Mouse (Mus musculus) cerebellum, adult 9-11 months (tissue): Measurements from ENCODE around the gene Fam32a.
A peak's percentile ranks its signal among the peaks of the same experiment; 100 is the strongest.

Experiments
- DNase-seq: peaks from one replicate; pipeline ENCODE4 v3.0.0; 2022

The Fam32a gene

DNA sequence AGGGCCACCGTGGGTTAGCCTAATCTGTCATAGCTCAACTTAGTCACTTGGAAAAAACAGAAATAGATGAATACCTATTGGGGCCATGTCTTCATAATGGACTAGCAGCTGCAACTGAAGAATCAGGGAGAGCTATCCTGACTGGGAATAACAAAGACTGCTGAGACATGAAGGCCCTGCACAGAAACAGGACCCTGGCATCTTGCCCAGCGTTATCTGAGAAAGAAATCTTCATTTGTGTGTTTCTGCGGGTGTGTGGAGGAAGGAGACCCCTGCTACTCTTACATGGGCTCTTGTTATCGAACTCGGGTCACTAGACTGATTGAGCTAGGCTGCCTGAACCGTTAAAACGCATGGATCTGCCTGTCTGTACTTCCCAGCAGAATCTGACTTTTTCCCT is 21.4 kb downstream of the Fam32a start:
- DNase-seq, result peak; percentile 57

DNA sequence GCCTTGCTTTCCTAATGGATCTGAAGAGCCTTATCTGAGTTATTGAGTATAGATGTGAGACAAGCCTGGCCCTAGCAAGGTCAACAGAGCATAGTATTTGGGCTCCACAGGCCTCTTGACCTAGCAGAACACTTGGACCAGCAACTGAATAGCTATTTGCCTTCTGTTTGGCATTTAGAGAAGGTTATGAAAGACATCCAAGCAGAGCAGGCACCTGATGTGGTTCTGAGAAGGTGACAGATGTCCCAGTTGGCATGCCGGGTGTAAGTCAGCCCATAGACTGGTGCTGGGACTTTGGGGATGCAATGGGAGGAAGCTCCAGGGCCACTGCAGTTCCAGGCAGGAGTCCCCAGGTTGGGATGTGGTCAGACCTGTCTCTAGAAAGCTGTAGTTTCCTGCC is 22.7 kb downstream of the Fam32a start:
- no peak for DNase-seq

DNA sequence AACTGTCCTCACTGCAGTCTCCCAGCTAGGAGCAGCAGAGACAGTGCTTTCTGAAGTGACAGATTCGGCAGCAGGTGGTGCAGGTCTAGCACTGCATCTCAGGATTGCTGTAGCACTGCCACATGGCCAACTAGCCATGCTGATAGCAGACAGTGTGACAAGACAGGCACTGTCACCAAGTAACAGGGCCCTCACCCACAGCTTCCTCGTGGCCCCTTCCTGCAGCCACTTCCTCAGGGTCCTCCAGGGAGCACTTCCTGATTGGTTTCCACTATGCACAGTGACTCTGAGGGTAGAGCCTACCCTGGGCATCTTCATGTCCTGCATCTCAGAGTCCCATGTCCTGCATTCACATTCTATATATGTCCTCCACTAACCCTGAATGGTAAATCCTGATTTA is 25.1 kb downstream of the Fam32a start:
- DNase-seq, result no peak

DNA sequence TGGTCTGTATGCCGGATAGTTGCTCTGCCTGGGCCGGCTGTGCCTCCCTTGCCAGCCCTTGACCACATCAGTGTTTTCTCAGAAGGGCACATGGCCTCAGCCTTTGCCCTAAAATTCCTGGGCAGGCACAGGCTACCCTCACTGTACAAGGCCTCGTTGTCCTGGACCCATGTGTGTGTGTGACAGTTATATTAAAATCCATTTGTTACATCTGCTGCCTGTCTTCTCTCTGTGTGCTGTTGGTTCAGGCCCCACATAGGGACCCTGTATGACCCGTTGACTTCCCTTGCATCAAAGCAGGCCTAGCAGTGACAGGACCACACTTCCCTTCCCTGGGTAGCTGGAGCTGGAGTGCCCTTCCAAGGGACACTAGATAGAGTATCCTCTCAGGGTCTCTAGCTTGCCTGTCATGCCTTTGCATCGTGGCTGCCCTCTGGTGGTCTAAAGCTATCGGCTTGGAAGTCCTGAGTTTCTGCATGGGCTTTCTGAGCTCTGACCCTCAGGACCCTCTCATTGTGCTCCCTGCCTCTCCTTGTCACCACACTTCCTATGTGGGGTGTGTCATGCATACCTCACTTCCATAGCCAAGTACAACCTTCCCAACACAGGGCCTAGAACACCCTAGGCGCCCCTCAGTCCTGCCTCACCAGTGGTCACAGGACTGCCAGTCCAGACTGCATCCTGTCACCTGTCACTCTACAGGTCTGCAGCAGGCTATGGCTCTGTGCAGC is 37.8 kb downstream of the Fam32a start:
- no peak for DNase-seq

DNA sequence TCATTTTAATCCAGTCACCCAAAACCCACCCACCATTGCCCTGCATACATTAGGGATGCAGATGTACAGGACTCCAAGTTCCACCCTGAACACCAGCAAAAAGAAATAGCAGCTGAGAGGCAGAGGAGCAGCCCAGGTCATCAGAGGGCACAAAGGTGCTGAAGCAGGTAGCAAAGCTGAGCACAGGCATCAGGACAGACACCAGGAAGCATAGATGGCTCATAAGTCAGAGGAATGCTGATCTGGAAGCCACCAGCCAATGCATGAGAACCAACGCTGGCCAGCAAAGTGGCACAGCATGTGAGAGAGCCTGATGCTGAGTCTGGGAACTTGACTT is 38.3 kb downstream of the Fam32a start:
- DNase-seq, result no peak

DNA sequence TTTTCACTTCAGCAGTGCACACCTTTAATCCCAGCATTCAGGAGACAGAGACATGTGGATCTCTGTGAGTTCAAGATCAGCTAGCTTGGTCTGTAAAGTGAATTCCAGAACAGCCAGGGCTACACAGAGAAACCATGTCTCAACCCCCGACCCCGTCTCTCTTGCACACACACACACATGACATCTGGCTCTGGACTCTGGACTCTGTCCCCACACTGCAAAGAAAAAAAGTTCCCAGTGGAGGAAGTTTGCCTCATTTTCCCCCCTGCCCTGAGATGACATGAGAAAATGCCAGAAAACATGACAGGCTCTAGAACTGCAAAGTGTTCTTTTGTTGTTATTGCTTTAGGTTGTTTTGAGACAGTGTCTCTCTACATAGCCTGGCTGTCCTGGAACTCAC is 40.3 kb downstream of the Fam32a start:
- no peak for DNase-seq

DNA sequence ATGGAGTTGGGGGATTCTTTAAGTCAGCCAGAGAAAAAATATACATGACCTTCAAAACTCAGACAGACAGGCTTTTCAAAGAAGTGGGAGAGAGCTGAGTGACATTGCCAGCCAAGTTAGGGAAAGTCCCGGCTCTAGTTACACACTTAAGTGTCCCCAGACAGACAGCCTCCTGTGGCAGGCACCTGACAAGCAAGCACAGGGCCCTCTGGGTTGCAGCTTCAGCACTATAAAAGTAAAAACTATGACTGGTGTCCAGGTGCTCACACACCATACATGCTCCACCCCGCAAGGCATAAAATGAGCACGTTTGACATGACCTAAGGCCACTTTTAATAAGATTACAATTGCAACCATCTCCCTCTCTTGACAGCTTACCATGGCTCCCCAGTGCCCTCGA is 41.1 kb downstream of the Fam32a start:
- DNase-seq, result no peak

DNA sequence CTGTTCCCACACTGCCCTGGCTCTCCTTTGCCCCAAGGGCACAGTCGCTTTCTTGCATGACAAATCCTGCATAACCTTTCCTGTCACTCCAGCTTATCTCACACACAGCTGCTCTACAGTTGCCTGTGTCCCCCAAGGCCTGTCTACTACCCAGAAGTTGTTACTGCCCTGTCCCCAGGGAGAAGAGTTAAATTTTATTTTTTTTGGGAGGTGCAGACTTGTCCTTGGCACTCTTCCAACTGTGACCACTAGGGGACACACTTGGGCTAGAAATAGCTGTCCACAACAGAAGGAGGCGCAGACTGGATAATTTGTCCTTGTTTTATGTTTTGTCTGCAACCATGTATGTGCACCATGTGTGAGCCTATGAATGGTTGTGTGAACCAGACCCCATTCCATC is 41.5 kb downstream of the Fam32a start:
- DNase-seq, result peak; percentile 28

DNA sequence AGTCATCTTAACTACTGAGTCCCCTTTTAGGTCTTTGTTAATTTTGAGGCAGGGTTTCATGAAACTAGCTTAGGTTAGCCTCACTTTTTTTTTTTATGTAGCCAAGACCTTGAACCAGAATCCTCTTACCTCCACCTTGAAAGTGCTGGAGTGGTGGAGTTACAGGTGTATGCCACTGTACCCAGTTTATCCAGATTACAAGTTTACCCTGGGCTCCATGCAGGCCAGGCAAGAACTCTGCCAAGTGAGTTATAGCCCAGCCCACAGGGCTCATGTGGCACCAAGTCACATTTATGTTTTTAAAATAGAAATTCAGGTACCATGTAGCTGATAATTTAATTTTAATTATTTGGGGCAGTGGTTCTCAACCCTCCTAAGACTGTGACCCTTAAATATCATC is 41.9 kb downstream of the Fam32a start:
- no peak for DNase-seq

DNA sequence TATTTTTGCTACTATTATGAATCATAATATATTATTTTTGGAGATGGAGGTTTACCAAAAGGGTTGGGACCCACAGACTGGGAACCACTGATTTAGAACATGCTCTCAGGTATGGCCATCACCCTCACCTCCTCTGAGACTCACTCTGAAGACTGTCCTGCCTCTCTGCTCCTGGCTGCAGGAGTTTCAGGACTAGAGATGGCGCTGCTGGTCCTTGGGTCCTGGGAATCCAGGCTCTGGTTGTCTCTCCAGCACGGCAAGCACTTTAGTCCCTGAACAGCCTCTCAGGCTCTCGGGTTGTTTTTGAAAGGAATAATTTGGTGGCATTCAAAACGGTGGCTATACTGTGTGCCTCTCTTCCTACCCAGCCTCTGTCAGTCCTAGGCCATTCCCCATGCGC is 42.3 kb downstream of the Fam32a start:
- DNase-seq, result no peak

DNA sequence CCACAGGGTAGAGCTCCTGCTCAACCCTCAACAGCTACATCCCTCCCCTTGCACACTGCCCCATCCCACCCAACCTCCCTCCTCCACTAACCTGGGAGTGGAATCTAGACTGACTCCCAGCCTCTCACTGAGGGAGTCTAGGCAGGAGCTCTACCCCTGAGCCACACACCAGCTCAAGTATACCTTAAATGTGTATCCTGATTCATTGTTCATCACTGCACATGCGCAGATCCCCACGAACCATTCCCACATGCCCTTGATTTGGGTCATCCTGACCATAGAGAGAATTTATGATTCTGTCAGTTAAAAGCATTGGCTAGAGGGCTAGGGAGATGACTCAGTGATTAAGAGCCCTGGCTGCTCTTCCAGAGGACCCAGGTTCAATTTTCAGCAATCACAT is 43.2 kb downstream of the Fam32a start:
- no peak for DNase-seq

DNA sequence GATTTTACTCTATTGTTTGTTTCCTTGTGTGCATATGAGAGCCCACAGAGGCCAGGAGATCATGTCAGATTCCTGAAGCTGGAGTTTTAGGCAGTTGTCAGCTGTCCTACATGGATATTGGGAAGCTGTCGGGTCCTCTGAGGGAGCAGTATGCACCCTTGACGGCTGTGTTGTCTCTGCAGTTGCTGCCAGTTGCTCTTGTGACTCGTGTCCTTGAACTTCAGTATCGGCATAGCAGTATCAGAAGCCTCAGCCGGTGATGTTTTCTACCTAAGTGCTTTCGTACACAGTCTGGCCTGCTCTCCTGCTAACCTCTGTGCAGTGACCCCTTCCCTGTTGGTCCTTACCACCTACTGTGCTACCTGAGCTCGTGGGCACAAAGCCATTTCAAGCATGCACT is 43.9 kb downstream of the Fam32a start:
- no peak for DNase-seq

DNA sequence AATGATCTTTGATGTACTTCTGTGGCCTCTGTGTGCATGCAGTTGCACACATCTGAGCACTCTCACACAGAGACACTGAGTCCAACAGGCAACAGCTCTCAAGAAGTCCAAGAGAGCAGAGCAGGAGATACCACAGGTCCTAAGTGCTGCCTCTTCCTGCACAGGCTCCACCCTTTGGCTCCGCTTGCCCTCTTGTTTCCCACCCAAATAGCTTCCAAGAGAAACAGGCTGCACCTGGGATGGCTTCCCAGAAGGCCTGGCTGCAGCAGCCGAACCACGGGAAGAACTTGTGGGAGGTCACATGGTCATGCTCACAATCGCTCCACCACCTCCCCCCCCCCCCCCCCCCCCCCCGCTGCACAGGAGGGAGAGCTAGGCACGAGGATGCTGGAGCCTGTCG is 45.8 kb downstream of the Fam32a start:
- no peak for DNase-seq

DNA sequence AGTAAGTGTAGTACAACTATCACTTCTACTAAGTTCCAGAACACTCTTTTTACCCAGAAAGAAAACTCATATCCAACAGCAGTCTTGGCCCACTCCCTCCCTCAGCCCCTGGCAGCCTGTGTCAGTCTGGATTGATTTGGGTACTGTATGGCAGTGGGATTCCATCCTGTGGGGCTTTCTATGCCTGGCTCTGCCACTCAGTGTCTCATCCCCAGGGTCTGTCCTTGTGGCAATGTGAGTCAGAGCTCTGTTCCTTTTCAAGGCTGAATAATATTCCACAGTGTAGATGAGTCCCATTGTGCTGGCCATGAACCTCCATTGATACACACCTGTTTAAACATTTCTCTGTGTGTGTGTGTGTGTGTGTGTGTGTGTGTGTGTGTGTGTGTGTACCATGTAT is 47.1 kb downstream of the Fam32a start:
- DNase-seq, result no peak

DNA sequence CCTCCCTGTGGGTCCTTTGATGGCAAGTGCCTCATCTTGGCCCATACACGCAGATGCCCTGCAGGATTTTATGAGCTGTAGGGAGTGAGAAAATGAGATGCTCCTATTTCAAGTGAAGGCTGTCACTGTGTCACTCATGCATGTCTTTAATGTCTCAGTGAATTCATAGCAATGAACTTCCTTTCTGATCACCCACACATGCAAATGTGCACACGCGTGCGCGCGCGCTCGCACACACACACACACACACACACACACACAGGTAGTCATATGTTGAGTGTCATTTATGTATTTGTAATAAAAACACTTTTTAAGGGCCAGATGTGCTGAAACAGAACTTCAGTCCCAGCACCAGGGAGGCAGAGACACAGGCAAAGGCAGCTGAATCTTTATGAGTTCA is 47.6 kb downstream of the Fam32a start:
- no peak for DNase-seq

DNA sequence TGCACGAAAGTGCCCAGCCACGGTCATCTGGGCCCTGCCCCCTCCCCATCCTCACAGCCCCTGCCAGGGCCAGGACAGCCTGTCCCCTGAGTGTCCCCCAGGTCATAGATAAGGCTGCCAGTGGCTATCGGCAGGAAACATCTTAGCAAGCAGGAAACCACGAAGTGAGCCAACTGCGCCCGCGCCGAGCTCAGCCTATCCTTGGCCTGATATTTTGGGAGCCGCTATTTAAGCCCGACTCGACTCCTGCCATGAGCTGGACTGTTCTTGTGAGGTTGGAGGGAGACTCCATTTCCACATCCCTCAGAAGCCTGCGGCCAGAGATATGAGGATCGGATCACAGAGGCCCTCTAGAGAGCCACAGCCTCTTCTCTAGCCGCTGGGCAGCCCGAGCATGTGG is 48.8 kb downstream of the Fam32a start:
- DNase-seq, result no peak

DNA sequence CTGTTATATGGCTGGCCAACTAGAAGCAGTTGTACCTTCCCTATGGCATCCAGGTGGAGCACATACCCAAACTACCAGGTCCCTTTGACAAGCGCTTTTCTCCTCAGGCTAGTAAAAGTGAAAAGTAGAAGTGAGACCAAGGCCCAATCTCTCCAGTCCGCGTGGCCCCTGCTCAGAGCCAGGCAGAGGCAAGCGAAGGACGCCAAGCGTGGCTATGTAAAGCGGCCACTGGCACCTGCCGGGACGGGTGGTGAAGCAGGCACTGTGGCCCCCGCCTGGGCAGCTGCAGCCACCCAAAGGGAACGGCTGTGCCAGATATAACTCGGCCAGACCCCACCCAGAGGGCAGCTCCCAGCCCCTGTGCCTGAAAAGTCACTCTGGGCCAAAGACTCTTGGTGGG is 51.1 kb downstream of the Fam32a start:
- DNase-seq, result no peak

DNA sequence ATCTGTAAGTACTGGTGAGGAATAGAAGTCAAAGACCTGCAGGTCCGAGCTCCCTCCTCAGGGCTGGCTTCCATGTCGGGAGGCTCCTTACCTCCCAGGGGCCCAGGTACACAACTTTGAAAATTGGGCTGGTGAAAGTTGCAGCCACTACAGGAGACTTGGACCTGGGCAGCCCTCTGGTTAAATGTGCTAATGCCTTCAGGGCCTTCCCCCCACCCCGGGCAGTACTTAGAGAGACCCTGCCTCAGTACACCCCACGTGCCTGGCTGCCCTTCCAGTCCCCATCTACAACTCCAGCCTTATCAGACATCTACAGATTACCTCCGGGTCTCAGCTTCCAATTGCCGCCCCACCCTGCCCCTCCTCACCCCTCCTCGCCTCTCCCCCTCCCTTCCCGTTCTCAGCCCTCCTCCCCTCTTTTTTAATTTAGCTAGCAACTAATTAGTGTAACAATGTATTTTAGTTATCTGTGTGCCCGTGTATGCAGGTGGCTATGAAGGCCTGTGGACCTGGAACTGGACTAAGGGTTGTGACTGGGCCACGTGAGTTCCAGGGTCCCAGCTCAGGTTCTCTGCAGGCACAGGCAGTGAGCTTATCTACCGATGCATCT is 51.6 kb downstream of the Fam32a start:
- no peak for DNase-seq

DNA sequence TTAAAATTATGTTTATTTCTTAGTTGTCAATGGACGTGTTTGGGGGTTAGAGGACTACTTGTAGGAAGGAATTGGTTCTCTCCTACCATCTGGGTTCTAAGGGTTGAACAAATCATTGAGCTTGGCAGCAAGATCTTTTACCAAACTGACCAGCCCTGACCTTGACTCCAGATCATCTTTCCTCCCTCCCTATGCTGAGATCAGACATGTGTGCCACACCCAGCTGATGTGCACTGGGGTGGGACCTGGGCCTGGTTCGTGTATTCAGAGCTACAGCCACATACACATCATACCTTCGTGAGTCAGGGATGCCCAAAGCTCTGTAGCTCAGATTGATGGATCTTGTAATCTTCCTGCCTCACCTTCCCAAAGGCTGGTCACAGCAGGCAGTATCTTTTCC is 52.2 kb downstream of the Fam32a start:
- DNase-seq, result no peak

DNA sequence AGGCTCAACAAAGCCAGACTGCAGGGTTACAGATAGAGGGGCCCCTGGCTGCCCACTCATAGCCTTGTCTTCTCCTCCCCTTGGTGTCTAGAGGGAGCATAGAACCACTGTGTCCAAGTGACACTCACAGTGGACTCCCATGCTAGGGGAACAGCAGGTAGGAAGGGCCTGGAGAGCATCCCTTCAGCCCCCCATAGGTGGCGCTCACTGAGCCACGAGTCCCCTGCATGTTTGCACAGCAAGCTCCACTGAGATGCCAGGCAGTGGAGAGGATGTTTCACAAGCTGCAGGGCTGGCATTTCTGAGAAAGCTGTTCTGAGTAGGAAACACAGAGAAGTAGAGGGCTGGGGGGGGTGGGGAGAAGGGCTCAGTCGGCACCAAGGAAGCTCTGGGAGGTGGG is 52.8 kb downstream of the Fam32a start:
- DNase-seq, result no peak

DNA sequence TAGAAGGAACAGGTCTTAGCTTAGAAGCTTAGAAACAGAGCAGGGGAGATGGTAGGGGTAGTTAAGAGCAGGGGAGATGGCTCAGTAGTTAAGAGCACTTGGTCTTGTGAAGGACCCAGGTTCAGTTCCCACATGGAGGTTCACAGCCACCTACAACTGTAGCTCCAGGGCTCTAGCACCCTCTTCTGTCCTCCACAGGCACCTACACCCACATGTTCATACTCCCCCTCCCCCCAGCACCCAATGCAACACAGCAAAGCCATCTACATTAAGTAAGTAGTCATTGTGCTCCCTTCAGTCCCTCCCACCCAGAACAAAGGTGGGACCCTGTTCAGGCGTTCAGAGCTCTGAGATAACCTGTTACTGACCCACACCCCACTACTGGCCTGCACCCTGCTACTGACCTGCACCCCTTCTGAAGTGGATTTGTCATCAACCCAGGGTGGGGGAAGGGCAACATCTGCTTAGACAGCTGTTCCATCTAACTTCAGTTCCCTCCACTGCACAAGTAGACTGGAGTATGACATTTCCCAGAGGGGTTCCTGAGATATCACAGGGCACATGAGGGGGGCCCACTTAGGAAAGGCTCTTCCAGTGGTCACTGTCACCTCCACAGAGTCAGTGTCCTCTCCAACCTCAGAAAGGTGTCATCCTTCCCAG is 53.7 kb downstream of the Fam32a start:
- no peak for DNase-seq

DNA sequence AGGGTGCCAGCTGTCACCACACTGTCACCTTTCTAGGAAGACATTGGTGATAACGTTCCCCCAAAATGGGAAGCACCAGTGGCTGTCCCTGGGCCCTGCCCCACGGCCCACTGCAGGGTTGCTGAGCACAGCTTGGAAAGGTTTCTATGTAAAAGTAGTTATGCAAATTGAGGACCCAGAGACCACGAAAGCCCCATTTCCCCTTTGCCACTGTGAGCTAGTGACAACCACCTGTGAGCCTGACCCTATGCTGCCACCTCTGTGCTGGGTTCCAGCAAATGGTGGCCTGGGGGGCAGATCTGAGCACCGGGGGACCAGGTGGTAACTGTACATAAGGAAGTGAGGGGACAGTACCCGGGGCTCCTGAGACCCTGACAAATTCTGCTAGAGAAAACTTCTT is 54.3 kb downstream of the Fam32a start:
- no peak for DNase-seq
